ENCODE assay signal across 30 mouse cellular contexts in genomic region chr12:103705547-103705946, GRCm38 (mm10). TPM values are rescaled to one million over a fixed set of nuclear protein-coding genes. Genes with fewer than 3 reads are reported as not detected.
DNase-seq lines count a peak whose midpoint lies in the region; ATAC-seq and TF ChIP-seq lines count a peak whose summit lies in the region.
"Had no signal": no experiment of that assay in that cellular context is flagged by ENCODE, and none has a peak within 500 bp of the region (broad histone marks: within the 10 kb centered on the region; RNA-seq: fewer than 3 reads in every experiment).

No protein-coding gene starts in this region.

- H3K4me1 ChIP-seq in midbrain, embryonic 11.5 days (ENCODE audit: control insufficient read depth, insufficient read depth, low read length): no peaks in the 10 kb centered on the region
- peaks cover 6% of the 10 kb centered on the region for H3K4me1 ChIP-seq in midbrain, embryonic 10.5 days
- H3K4me1 ChIP-seq in intestine, embryonic 16.5 days (ENCODE audit: control insufficient read depth, insufficient read depth, low read length): peaks cover 3% of the 10 kb centered on the region; the same call in 1 of the 2 replicates
- H3K4me1 ChIP-seq in neural tube, embryonic 15.5 days: no peaks in the 10 kb centered on the region
- H3K4me1 ChIP-seq: embryonic facial prominence, embryonic 10.5 days; forebrain, embryonic 15.5 days; hindbrain, embryonic 13.5 days; midbrain, embryonic 12.5 days; neural tube, embryonic 12.5 days had no signal

- no peak overlapping the region for H3K4me3 ChIP-seq in gastrocnemius, adult 2 months
- no peak overlapping the region for H3K4me3 ChIP-seq in midbrain, embryonic 11.5 days (ENCODE audit: low read depth, low read length)
- no peak overlapping the region for H3K4me3 ChIP-seq in midbrain, embryonic 10.5 days
- no peak overlapping the region for H3K4me3 ChIP-seq in intestine, embryonic 16.5 days (ENCODE audit: low read length)
- H3K4me3 ChIP-seq in neural tube, embryonic 15.5 days (replicated peaks): no peak overlapping the region
- H3K4me3 ChIP-seq: embryonic facial prominence, embryonic 10.5 days; forebrain, embryonic 15.5 days; heart, embryonic 13.5 days; hindbrain, embryonic 13.5 days; midbrain, embryonic 12.5 days; neural tube, embryonic 12.5 days had no signal

- H3K9ac ChIP-seq in midbrain, embryonic 11.5 days (ENCODE audit: low read length): no peak overlapping the region
- no peak overlapping the region for H3K9ac ChIP-seq in intestine, embryonic 16.5 days (ENCODE audit: low read depth, low read length)
- H3K9ac ChIP-seq in neural tube, embryonic 15.5 days (replicated peaks): no peak overlapping the region
- H3K9ac ChIP-seq: forebrain, embryonic 15.5 days; heart, embryonic 13.5 days; hindbrain, embryonic 13.5 days; midbrain, embryonic 12.5 days; neural tube, embryonic 12.5 days had no signal

- WGBS in midbrain, embryonic 11.5 days: 85% methylated on average over 2 of the region's 2 CpGs
- 77% methylated on average over 2 of the region's 2 CpGs for WGBS in midbrain, embryonic 10.5 days
- 53% methylated on average over 2 of the region's 2 CpGs for WGBS in intestine, embryonic 16.5 days
- 65% methylated on average over 2 of the region's 2 CpGs for WGBS in neural tube, embryonic 15.5 days

- H3K36me3 ChIP-seq in midbrain, embryonic 11.5 days (ENCODE audit: control insufficient read depth, insufficient read depth, low read length): no peaks in the 10 kb centered on the region
- H3K36me3 ChIP-seq in midbrain, embryonic 10.5 days: no peaks in the 10 kb centered on the region
- no peaks in the 10 kb centered on the region for H3K36me3 ChIP-seq in intestine, embryonic 16.5 days (ENCODE audit: control insufficient read depth, insufficient read depth, low read length)
- H3K36me3 ChIP-seq in neural tube, embryonic 15.5 days: no peaks in the 10 kb centered on the region
- H3K36me3 ChIP-seq: embryonic facial prominence, embryonic 10.5 days; forebrain, embryonic 15.5 days; heart, embryonic 13.5 days; hindbrain, embryonic 13.5 days; midbrain, embryonic 12.5 days; neural tube, embryonic 12.5 days had no signal

- no peak for TF ChIP-seq CTCF in gastrocnemius, adult 2 months (IDR thresholded peaks at IDR 0.05)

- ATAC-seq in midbrain, embryonic 11.5 days (ENCODE audit: low FRiP score): no peak
- peak; percentile 61; the same call in 1 of the 2 replicates for ATAC-seq in intestine, embryonic 16.5 days
- no peak for ATAC-seq in neural tube, embryonic 15.5 days (ENCODE audit: low FRiP score)
- ATAC-seq: forebrain, embryonic 15.5 days; inflammation-experienced regulatory T-cells, adult 6 months had no signal

- no peaks in the 10 kb centered on the region for H3K9me3 ChIP-seq in midbrain, embryonic 11.5 days (ENCODE audit: control insufficient read depth, low read length)
- H3K9me3 ChIP-seq in midbrain, embryonic 10.5 days (replicated peaks): 0 out of 2 replicates have a peak, but pooled peaks cover 3% of the 10 kb centered on the region
- no peaks in the 10 kb centered on the region for H3K9me3 ChIP-seq in intestine, embryonic 16.5 days (ENCODE audit: control insufficient read depth, low read length)
- H3K9me3 ChIP-seq in neural tube, embryonic 15.5 days (replicated peaks): no peaks in the 10 kb centered on the region
- H3K9me3 ChIP-seq: embryonic facial prominence, embryonic 10.5 days; forebrain, embryonic 15.5 days; heart, embryonic 13.5 days; hindbrain, embryonic 13.5 days; midbrain, embryonic 12.5 days; neural tube, embryonic 12.5 days had no signal

- no peaks in the 10 kb centered on the region for H3K27me3 ChIP-seq in midbrain, embryonic 11.5 days (ENCODE audit: control insufficient read depth, insufficient read depth, low read length)
- no peaks in the 10 kb centered on the region for H3K27me3 ChIP-seq in midbrain, embryonic 10.5 days (ENCODE audit: low read depth, poor library complexity, severe bottlenecking)
- no peaks in the 10 kb centered on the region for H3K27me3 ChIP-seq in intestine, embryonic 16.5 days (replicated peaks; ENCODE audit: control insufficient read depth, insufficient read depth, low read length)
- no peaks in the 10 kb centered on the region for H3K27me3 ChIP-seq in neural tube, embryonic 15.5 days (replicated peaks)
- H3K27me3 ChIP-seq: forebrain, embryonic 15.5 days; heart, embryonic 13.5 days; hindbrain, embryonic 13.5 days; midbrain, embryonic 12.5 days; neural tube, embryonic 12.5 days had no signal

- intact Hi-C loops in gastrocnemius, adult 2 months (cut with DNase I): no loop called here

- no peak overlapping the region for H3K27ac ChIP-seq in gastrocnemius, adult 2 months
- no peak overlapping the region for H3K27ac ChIP-seq in midbrain, embryonic 11.5 days (ENCODE audit: low read depth, low read length)
- H3K27ac ChIP-seq in midbrain, embryonic 10.5 days (replicated peaks): no peak overlapping the region
- H3K27ac ChIP-seq in intestine, embryonic 16.5 days (ENCODE audit: low read length): peak overlapping the region; percentile 52
- no peak overlapping the region for H3K27ac ChIP-seq in neural tube, embryonic 15.5 days (replicated peaks)
- H3K27ac ChIP-seq: embryonic facial prominence, embryonic 10.5 days; forebrain, embryonic 15.5 days; heart, embryonic 13.5 days; hindbrain, embryonic 13.5 days; macrophage; midbrain, embryonic 12.5 days; neural tube, embryonic 12.5 days had no signal

- no peak overlapping the region for H3K4me2 ChIP-seq in midbrain, embryonic 11.5 days
- H3K4me2 ChIP-seq in intestine, embryonic 16.5 days (ENCODE audit: low read depth, low read length): no peak overlapping the region
- H3K4me2 ChIP-seq in neural tube, embryonic 15.5 days: no peak overlapping the region
- H3K4me2 ChIP-seq: forebrain, embryonic 15.5 days; heart, embryonic 13.5 days; hindbrain, embryonic 13.5 days; midbrain, embryonic 12.5 days; neural tube, embryonic 12.5 days had no signal

- peak; percentile 45 for DNase-seq in gastrocnemius, adult 2 months
- DNase-seq in gastrocnemius, adult 8-10 months (ENCODE audit: low spot score in 2 of 2): no peak
- DNase-seq in midbrain, embryonic 11.5 days (ENCODE audit: low spot score, missing footprints): peak; percentile 23
- DNase-seq in midbrain, embryonic 10.5 days (ENCODE audit: low spot score): no peak
- no peak for DNase-seq in embryo, embryonic 11 days
- DNase-seq: B cell, adult 2 months; cerebellum, adult 2 months; cerebellum, postnatal 36 days; heart, adult 18-20 months; kidney, postnatal 25 days had no signal

RNA-seq across cellular contexts. Expression of gene Serpina1f, which starts 10.2 kb away (rescaled TPM):
- not detected for total RNA-seq in gastrocnemius, adult 2 months (2021)
- total RNA-seq in gastrocnemius, adult 8-10 months (2022): not detected
- polyA plus RNA-seq in midbrain, embryonic 11.5 days (2014; fragmentation: Nextera tagmentation; extraction: Ambion mirVana): not detected in 2 replicates
- not detected in 2 replicates for polyA plus RNA-seq in midbrain, embryonic 10.5 days (2016; fragmentation: Nextera tagmentation; extraction: Ambion mirVana)
- 0.12 TPM in 1 of 2 replicates, not detected in the other for polyA plus RNA-seq in intestine, embryonic 16.5 days (2015; fragmentation: Nextera tagmentation; extraction: Ambion mirVana)
- polyA plus RNA-seq in neural tube, embryonic 15.5 days (2015; fragmentation: Nextera tagmentation; extraction: Ambion mirVana): not detected in 2 replicates
- total RNA-seq: heart, adult 18-20 months; heart, postnatal 25 days; layer of hippocampus, adult 8-10 months; left cerebral cortex, postnatal 25 days; monocyte, adult 5-6 weeks had no signal
- polyA plus RNA-seq: cerebellum, adult 2 months; embryonic facial prominence, embryonic 10.5 days; forebrain, embryonic 15.5 days; heart, embryonic 13.5 days; hindbrain, embryonic 13.5 days; inflammation-experienced regulatory T-cells, adult 6 months; limb, embryonic 14.5 days; lung, embryonic 16.5 days; macrophage; midbrain, embryonic 12.5 days; neural tube, embryonic 12.5 days; stomach, embryonic 14.5 days; thymus, postnatal 0 days; urinary bladder, adult 2 months had no signal

RNA-seq across cellular contexts. Expression of gene Serpina16, which starts 29.6 kb away (rescaled TPM):
- not detected for total RNA-seq in gastrocnemius, adult 2 months (2021)
- total RNA-seq in gastrocnemius, adult 8-10 months (2022): not detected
- polyA plus RNA-seq in midbrain, embryonic 11.5 days (2014; fragmentation: Nextera tagmentation; extraction: Ambion mirVana): not detected in 2 replicates
- not detected in 2 replicates for polyA plus RNA-seq in midbrain, embryonic 10.5 days (2016; fragmentation: Nextera tagmentation; extraction: Ambion mirVana)
- polyA plus RNA-seq in intestine, embryonic 16.5 days (2015; fragmentation: Nextera tagmentation; extraction: Ambion mirVana): 0.09 and 0.31 TPM in 2 replicates
- polyA plus RNA-seq in neural tube, embryonic 15.5 days (2015; fragmentation: Nextera tagmentation; extraction: Ambion mirVana): 0.09 TPM in 1 of 2 replicates, not detected in the other
- total RNA-seq: heart, adult 18-20 months; heart, postnatal 25 days; layer of hippocampus, adult 8-10 months; left cerebral cortex, postnatal 25 days; monocyte, adult 5-6 weeks had no signal
- polyA plus RNA-seq: cerebellum, adult 2 months; embryonic facial prominence, embryonic 10.5 days; forebrain, embryonic 15.5 days; heart, embryonic 13.5 days; hindbrain, embryonic 13.5 days; inflammation-experienced regulatory T-cells, adult 6 months; limb, embryonic 14.5 days; lung, embryonic 16.5 days; macrophage; midbrain, embryonic 12.5 days; neural tube, embryonic 12.5 days; spleen, adult 2 months; stomach, embryonic 14.5 days; thymus, postnatal 0 days; urinary bladder, adult 2 months had no signal

RNA-seq across cellular contexts. Expression of gene Serpina6, which starts 48.5 kb away (rescaled TPM):
- not detected for total RNA-seq in gastrocnemius, adult 2 months (2021)
- not detected for total RNA-seq in gastrocnemius, adult 8-10 months (2022)
- polyA plus RNA-seq in midbrain, embryonic 11.5 days (2014; fragmentation: Nextera tagmentation; extraction: Ambion mirVana): not detected in 2 replicates
- polyA plus RNA-seq in midbrain, embryonic 10.5 days (2016; fragmentation: Nextera tagmentation; extraction: Ambion mirVana): not detected in 2 replicates
- 53.8 and 90.3 TPM in 2 replicates for polyA plus RNA-seq in intestine, embryonic 16.5 days (2015; fragmentation: Nextera tagmentation; extraction: Ambion mirVana)
- polyA plus RNA-seq in neural tube, embryonic 15.5 days (2015; fragmentation: Nextera tagmentation; extraction: Ambion mirVana): 0.42 and 3.6 TPM in 2 replicates
- total RNA-seq: heart, adult 18-20 months; heart, postnatal 25 days; layer of hippocampus, adult 8-10 months; left cerebral cortex, postnatal 25 days; monocyte, adult 5-6 weeks had no signal
- polyA plus RNA-seq: cerebellum, adult 2 months; embryonic facial prominence, embryonic 10.5 days; forebrain, embryonic 15.5 days; hindbrain, embryonic 13.5 days; inflammation-experienced regulatory T-cells, adult 6 months; macrophage; midbrain, embryonic 12.5 days; spleen, adult 2 months; urinary bladder, adult 2 months had no signal

Comparison
In these comparisons a context has a peak if more than half of its experiments do, and no peak if none do; other contexts are left out.
1. DNase-seq: peak in gastrocnemius, adult 2 months (single experiment) and midbrain, embryonic 11.5 days (single experiment); none in gastrocnemius, adult 8-10 months (0 of 2), midbrain, embryonic 10.5 days (single experiment) and embryo, embryonic 11 days (single experiment).
2. RNA of gene Serpina6, which starts 48.5 kb away (polyA plus RNA-seq): 53.8 to 90.3 TPM in intestine, embryonic 16.5 days; 0.42 to 3.6 TPM in neural tube, embryonic 15.5 days, not detected in midbrain, embryonic 11.5 days and not detected in midbrain, embryonic 10.5 days; every median in the first group is over 10 times any median in the second.